Mouse (Mus musculus) cerebellum, adult 2 months (tissue): ENCODE data around the gene Guca2a.

Experiments
- CTCF ChIP-seq: fragments of 200-500 bp; IDR thresholded peaks from 2 replicates; pipeline ENCODE4 v1.5.1; 2011; ENCODE audit warnings: low read depth, mild to moderate bottlenecking, control low read depth, low read length, moderate library complexity, borderline replicate concordance; ENCODE audit not compliant: insufficient read depth
- POLR2A ChIP-seq: fragments of 200-500 bp; IDR thresholded peaks from 2 replicates; pipeline ENCODE4 v1.6.1; 2011; ENCODE audit warnings: low read length, control low read depth, borderline replicate concordance; ENCODE audit not compliant: insufficient read depth

DNA sequence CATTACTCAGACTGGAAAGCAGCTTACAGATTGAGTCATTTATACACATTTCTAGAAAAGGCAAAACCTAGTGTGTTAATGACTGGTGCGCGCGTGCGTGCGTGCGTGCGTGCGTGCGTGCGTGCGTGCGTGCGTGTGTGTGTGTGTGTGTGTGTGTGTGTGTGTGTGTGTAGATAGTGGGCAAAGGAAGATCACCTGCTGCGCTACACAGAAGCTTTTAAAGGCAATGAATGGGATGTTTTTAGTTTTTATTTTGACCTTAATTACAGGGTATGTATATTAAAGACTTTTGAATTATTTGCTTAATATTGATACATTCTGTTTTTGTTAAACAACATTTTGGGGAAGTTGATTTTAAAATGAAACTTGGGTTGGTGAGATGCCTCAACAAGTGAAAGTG is 43.2 kb upstream of the Guca2a start:
- TF ChIP-seq CTCF (no peak), POLR2A (no peak)
